Mouse (Mus musculus) erythroblast, embryonic 14.5 days (primary cell): ENCODE data around the gene Neu3. TPM values are rescaled to one million over a fixed set of nuclear protein-coding genes. Genes with fewer than 3 reads are reported as not detected.

Experiments
- H3K27me3 ChIP-seq: 2 replicates; pipeline ENCODE4 v1.6.1; 2012; ENCODE audit warnings: inconsistent platforms; ENCODE audit not compliant: control insufficient read depth
- H3K36me3 ChIP-seq: 2 replicates; pipeline ENCODE4 v1.6.1; 2012; ENCODE audit warnings: mild to moderate bottlenecking, inconsistent platforms; ENCODE audit not compliant: control insufficient read depth
- H3K4me1 ChIP-seq: 2 replicates; pipeline ENCODE4 v1.6.1; 2012; ENCODE audit warnings: inconsistent platforms; ENCODE audit not compliant: control insufficient read depth
- H3K4me3 ChIP-seq: replicated peaks from 2 replicates; pipeline ENCODE3; 2012; ENCODE audit warnings: moderate library complexity, mild to moderate bottlenecking, inconsistent platforms
- H3K9me3 ChIP-seq: 2 replicates; pipeline ENCODE4 v1.6.1; 2012; ENCODE audit warnings: low read length, inconsistent platforms, mixed read lengths; ENCODE audit not compliant: control insufficient read depth
- GATA1 ChIP-seq: IDR thresholded peaks from 2 replicates; pipeline ENCODE4 v1.6.1; 2012; ENCODE audit warnings: low read length, inconsistent platforms, mixed read lengths
- TAL1 ChIP-seq: IDR thresholded peaks from 3 replicates; pipeline ENCODE4 v1.6.1; 2012; ENCODE audit warnings: low read length, inconsistent platforms, mixed read lengths
- polyA plus RNA-seq: library from polyadenylated mRNA; stranded (reverse); fragments of >175 nt; gene quantifications from 2 replicates; pipeline ENCODE4 v1.2.3, GENCODE M21; 2012

The Neu3 gene
- polyA plus RNA-seq, 1 experiment, result 0.51 TPM

- Histone ChIP-seq H3K4me3 (no peak overlapping the region), H3K36me3 (peaks cover 69% of the 10 kb centered on the region), H3K9me3 (no peaks in the 10 kb centered on the region), H3K27me3 (no peaks in the 10 kb centered on the region), H3K4me1 (peaks cover 24% of the 10 kb centered on the region)
- TF ChIP-seq TAL1, result no peak
- no peak for TF ChIP-seq GATA1
Measured at GRCm38 (mm10) chr7:99837358-99838071, 9.3 kb upstream of the Neu3 start.

GRCm38 (mm10) chr7:99836781-99837180 lies 8.6 kb upstream of the Neu3 start:
- H3K4me1 ChIP-seq, result peaks cover 28% of the 10 kb centered on the region
- no peak overlapping the region for H3K4me3 ChIP-seq
- H3K27me3 ChIP-seq, result no peaks in the 10 kb centered on the region
- H3K9me3 ChIP-seq, result no peaks in the 10 kb centered on the region
- TF ChIP-seq TAL1 (no peak), GATA1 (no peak)
- H3K36me3 ChIP-seq, result peaks cover 62% of the 10 kb centered on the region

- peaks cover 38% of the 10 kb centered on the region for H3K36me3 ChIP-seq
- H3K4me1 ChIP-seq, result peaks cover 12% of the 10 kb centered on the region
- H3K9me3 ChIP-seq, result no peaks in the 10 kb centered on the region
- H3K4me3 ChIP-seq, result no peak overlapping the region
- TF ChIP-seq TAL1 (no peak), GATA1 (no peak)
- H3K27me3 ChIP-seq, result no peaks in the 10 kb centered on the region
Measured at GRCm38 (mm10) chr7:99834314-99834853, 6.2 kb upstream of the Neu3 start.

- Histone ChIP-seq H3K36me3 (peaks cover 32% of the 10 kb centered on the region), H3K4me1 (peaks cover 12% of the 10 kb centered on the region), H3K4me3 (no peak overlapping the region), H3K9me3 (no peaks in the 10 kb centered on the region), H3K27me3 (no peaks in the 10 kb centered on the region)
- TF ChIP-seq GATA1 (no peak), TAL1 (no peak)
Measured at GRCm38 (mm10) chr7:99833846-99834222, 5.6 kb upstream of the Neu3 start.

GRCm38 (mm10) chr7:99833115-99833845 lies 5.1 kb upstream of the Neu3 start:
- H3K4me3 ChIP-seq, result no peak overlapping the region

GRCm38 (mm10) chr7:99826096-99826495 lies 2.1 kb downstream of the Neu3 start:
- Histone ChIP-seq H3K27me3 (no peaks in the 10 kb centered on the region), H3K4me3 (peak overlapping the region; percentile 68), H3K9me3 (no peaks in the 10 kb centered on the region), H3K36me3 (peaks cover 50% of the 10 kb centered on the region), H3K4me1 (peaks cover 69% of the 10 kb centered on the region)
- TF ChIP-seq GATA1 (no peak), TAL1 (no peak)

More at GRCm38 (mm10) chr7:99833115-99833845, 5.1 kb upstream of the Neu3 start:
- Histone ChIP-seq H3K9me3 (no peaks in the 10 kb centered on the region), H3K36me3 (peaks cover 27% of the 10 kb centered on the region), H3K27me3 (no peaks in the 10 kb centered on the region), H3K4me1 (peaks cover 14% of the 10 kb centered on the region)
- TF ChIP-seq TAL1, result no peak
- TF ChIP-seq GATA1, result no peak

GRCm38 (mm10) chr7:99825511-99825910 lies 2.7 kb downstream of the Neu3 start:
- Histone ChIP-seq H3K27me3 (no peaks in the 10 kb centered on the region), H3K4me1 (peaks cover 69% of the 10 kb centered on the region), H3K36me3 (peaks cover 50% of the 10 kb centered on the region), H3K9me3 (no peaks in the 10 kb centered on the region), H3K4me3 (peak overlapping the region; percentile 68)
- TF ChIP-seq GATA1, result no peak
- no peak for TF ChIP-seq TAL1

- Histone ChIP-seq H3K4me1 (peaks cover 69% of the 10 kb centered on the region), H3K27me3 (no peaks in the 10 kb centered on the region), H3K4me3 (peak overlapping the region; percentile 68), H3K9me3 (no peaks in the 10 kb centered on the region), H3K36me3 (peaks cover 50% of the 10 kb centered on the region)
- TF ChIP-seq TAL1, result no peak; the same call in 2 of the 3 replicates
- peak; percentile 55 for TF ChIP-seq GATA1
Measured at GRCm38 (mm10) chr7:99824649-99825483, 3.4 kb downstream of the Neu3 start.
